Comparison of ENCODE assay signal across 9 mouse cellular contexts in genomic region chr6:24530166-24530565, GRCm38 (mm10). TPM values are rescaled to one million over a fixed set of nuclear protein-coding genes. Genes with fewer than 3 reads are reported as not detected.
DNase-seq lines count a peak whose midpoint lies in the region; ATAC-seq lines count a peak whose summit lies in the region.
"Had no signal": no experiment of that assay in that cellular context is flagged by ENCODE, and none has a peak within 500 bp of the region (broad histone marks: within the 10 kb centered on the region; RNA-seq: fewer than 3 reads in every experiment).

No protein-coding gene starts in this region.

- no peaks in the 10 kb centered on the region for H3K36me3 ChIP-seq in lung, embryonic 15.5 days

- peak; percentile 29 to 82 for DNase-seq in adrenal gland, adult (ENCODE audit: inconsistent age in 2 of 2, low spot score in 1 of 2)
- no peak for DNase-seq in adrenal gland, adult 8-10 months
- peak; percentile 33 for DNase-seq in Muller cell, postnatal 12 days (ENCODE audit: inconsistent ontology term)
- DNase-seq in embryo, embryonic 11 days: peak; percentile 77
- DNase-seq in heart, postnatal 10 days: peak; percentile 70 to 81
- DNase-seq in kidney, postnatal 14 days: peak; percentile 74
- peak; percentile 83 for DNase-seq in retina, postnatal 1 day

- no peak for ATAC-seq in lung, embryonic 15.5 days (ENCODE audit: borderline replicate concordance, extremely low read depth, low FRiP score, low TSS enrichment)

- no peaks in the 10 kb centered on the region for H3K27me3 ChIP-seq in lung, embryonic 15.5 days

- H3K4me1 ChIP-seq in lung, embryonic 15.5 days: peaks cover 30% of the 10 kb centered on the region

- peak overlapping the region; percentile 52 for H3K4me2 ChIP-seq in lung, embryonic 15.5 days

- no peak overlapping the region for H3K9ac ChIP-seq in lung, embryonic 15.5 days

- no peaks in the 10 kb centered on the region for H3K9me3 ChIP-seq in lung, embryonic 15.5 days

- peak overlapping the region; percentile 13 for H3K4me3 ChIP-seq in lung, embryonic 15.5 days

- H3K27ac ChIP-seq in lung, embryonic 15.5 days: no peak overlapping the region

- 17% methylated on average over 4 of the region's 4 CpGs for WGBS in lung, embryonic 15.5 days

- intact Hi-C loops in heart, postnatal 10 days (cut with DNase I): loop anchor here (1.0 to 2.0 kb wide), 3 partner anchors 15 to 99 kb away; no protein-coding TSS in a partner anchor

RNA-seq across cellular contexts. Expression of gene Asb15, which starts 2.2 kb away (rescaled TPM):
- not detected for total RNA-seq in adrenal gland, adult 8-10 months (2022)
- 10 to 100 TPM; 20.1 to 22.7 TPM for total RNA-seq in heart, postnatal 10 days (2021)
- not detected in 2 replicates for polyA plus RNA-seq in lung, embryonic 15.5 days (2015; fragmentation: Nextera tagmentation; extraction: Ambion mirVana)
- total RNA-seq: layer of hippocampus, adult 18-20 months had no signal

RNA-seq across cellular contexts. Expression of gene Ndufa5, which starts 2.4 kb away (rescaled TPM):
- 100 to 1,000 TPM; 163 to 261 (median 198) TPM for total RNA-seq in adrenal gland, adult 8-10 months (2022)
- total RNA-seq in heart, postnatal 10 days (2021): 1,000 to 10,000 TPM; 1,040 to 1,065 TPM
- 290 and 320 TPM in 2 replicates for polyA plus RNA-seq in lung, embryonic 15.5 days (2015; fragmentation: Nextera tagmentation; extraction: Ambion mirVana)

RNA-seq across cellular contexts. Expression of gene Iqub, which starts 15.3 kb away (rescaled TPM):
- under 1 TPM in 3 of 4 experiments, not detected in 1; 0.19 to 0.37 (median 0.28) TPM for total RNA-seq in adrenal gland, adult 8-10 months (2022)
- under 1 TPM; 0.17 to 0.25 TPM for total RNA-seq in heart, postnatal 10 days (2021)
- polyA plus RNA-seq in lung, embryonic 15.5 days (2015; fragmentation: Nextera tagmentation; extraction: Ambion mirVana): 0.99 and 1.2 TPM in 2 replicates

Comparison
In these comparisons a context has a peak if more than half of its experiments do, and no peak if none do; other contexts are left out.
1. RNA of gene Asb15, which starts 2.2 kb away (total RNA-seq): 20.1 to 22.7 TPM in heart, postnatal 10 days; not detected in adrenal gland, adult 8-10 months; every median in the first group is over 10 times any median in the second.